Mouse (Mus musculus) limb, embryonic 15.5 days (tissue): ENCODE data around the gene Fam83g. TPM values are rescaled to one million over a fixed set of nuclear protein-coding genes. Genes with fewer than 3 reads are reported as not detected.
A peak's percentile ranks its signal among the peaks of the same experiment; 100 is the strongest.

Source experiments
- ATAC-seq: fragments of 200-750 bp; cut with Nextera tagmentation; 2 replicates; pipeline ENCODE4 v1.8.0; 2017; ENCODE audit warnings: low read depth, moderate TSS enrichment; ENCODE audit not compliant: insufficient number of reproducible peaks, low FRiP score, low TSS enrichment
- H3K27ac ChIP-seq: fragments of 300-500 bp; sonication (generic); 2 replicates; pipeline ENCODE4 v1.5.1; 2015; ENCODE audit warnings: moderate library complexity, mild to moderate bottlenecking, inconsistent platforms
- H3K27me3 ChIP-seq: fragments of 300-500 bp; sonication (generic); 2 replicates; pipeline ENCODE4 v1.6.1; 2015; ENCODE audit warnings: inconsistent platforms
- H3K36me3 ChIP-seq: fragments of 300-500 bp; sonication (generic); 2 replicates; pipeline ENCODE4 v1.6.1; 2015; ENCODE audit warnings: inconsistent platforms
- H3K4me1 ChIP-seq: fragments of 300-500 bp; sonication (generic); 2 replicates; pipeline ENCODE4 v1.6.1; 2015; ENCODE audit warnings: inconsistent platforms
- H3K4me2 ChIP-seq: fragments of 300-500 bp; sonication (generic); 2 replicates; pipeline ENCODE4 v1.6.1; 2015; ENCODE audit warnings: mild to moderate bottlenecking, inconsistent platforms
- H3K4me3 ChIP-seq: fragments of 300-500 bp; sonication (generic); 2 replicates; pipeline ENCODE4 v1.5.1; 2015; ENCODE audit warnings: mild to moderate bottlenecking, inconsistent platforms
- H3K9ac ChIP-seq: fragments of 300-500 bp; sonication (generic); 2 replicates; pipeline ENCODE4 v1.6.1; 2015; ENCODE audit warnings: inconsistent platforms
- H3K9me3 ChIP-seq: fragments of 300-500 bp; sonication (generic); 2 replicates; pipeline ENCODE4 v1.6.1; 2016; ENCODE audit warnings: inconsistent platforms
- WGBS: fragments of 180-500 bp; shearing (Covaris S2); methylation state at CpG from one replicate; pipeline ENCODE4 v1.1.7; 2015; 5-methylcytosine and 5-hydroxymethylcytosine counted together
- polyA plus RNA-seq: library from polyadenylated mRNA; unstranded; fragments of >200 nt; fragmentation: Nextera tagmentation; extraction: Ambion mirVana; gene quantifications from 2 replicates; pipeline ENCODE4 v1.2.1, GENCODE M21; 2015

The Fam83g gene
- polyA plus RNA-seq, 1 experiment from 2014 or later = 7.6 TPM

GRCm38 (mm10) chr11:61685119-61685725 is 1.3 kb downstream of the Fam83g start:
- Histone ChIP-seq H3K4me2 (peak overlapping the region; percentile 77), H3K4me1 (peaks cover 25% of the 10 kb centered on the region), H3K9me3 (no peaks in the 10 kb centered on the region), H3K27me3 (peaks cover 31% of the 10 kb centered on the region), H3K36me3 (no peaks in the 10 kb centered on the region), H3K9ac (no peak overlapping the region), H3K27ac (no peak overlapping the region), H3K4me3 (peak overlapping the region; percentile 45)
- no peak for ATAC-seq
- WGBS = 77% methylated on average over 8 of the region's 8 CpGs

GRCm38 (mm10) chr11:61686141-61686540 is 2.2 kb downstream of the Fam83g start:
- Histone ChIP-seq H3K4me1 (peaks cover 25% of the 10 kb centered on the region), H3K9me3 (no peaks in the 10 kb centered on the region), H3K4me3 (no peak overlapping the region), H3K9ac (no peak overlapping the region), H3K4me2 (no peak overlapping the region), H3K27ac (no peak overlapping the region), H3K36me3 (no peaks in the 10 kb centered on the region), H3K27me3 (peaks cover 31% of the 10 kb centered on the region)
- WGBS = 41% methylated on average over 2 of the region's 2 CpGs
- ATAC-seq = no peak

GRCm38 (mm10) chr11:61686906-61687453 is 3.1 kb downstream of the Fam83g start:
- Histone ChIP-seq H3K27me3 (peaks cover 31% of the 10 kb centered on the region), H3K4me2 (no peak overlapping the region)
- 48% methylated on average over 10 of the region's 10 CpGs for WGBS

GRCm38 (mm10) chr11:61687595-61687994 is 3.7 kb downstream of the Fam83g start:
- peaks cover 31% of the 10 kb centered on the region for H3K27me3 ChIP-seq
- H3K27ac ChIP-seq = no peak overlapping the region
- H3K9ac ChIP-seq = no peak overlapping the region
- no peaks in the 10 kb centered on the region for H3K9me3 ChIP-seq
- H3K4me3 ChIP-seq = no peak overlapping the region
- no peak overlapping the region for H3K4me2 ChIP-seq
- ATAC-seq = no peak; the same call in 1 of the 2 replicates
- no peaks in the 10 kb centered on the region for H3K36me3 ChIP-seq
- WGBS = 46% methylated on average over 2 of the region's 2 CpGs
- H3K4me1 ChIP-seq = peaks cover 25% of the 10 kb centered on the region

More at GRCm38 (mm10) chr11:61686906-61687453, 3.1 kb downstream of the Fam83g start:
- no peak overlapping the region for H3K9ac ChIP-seq
- H3K36me3 ChIP-seq = no peaks in the 10 kb centered on the region
- peaks cover 25% of the 10 kb centered on the region for H3K4me1 ChIP-seq
- no peak overlapping the region for H3K27ac ChIP-seq
- no peak for ATAC-seq
- no peak overlapping the region for H3K4me3 ChIP-seq
- no peaks in the 10 kb centered on the region for H3K9me3 ChIP-seq

GRCm38 (mm10) chr11:61692996-61693395 is 9.1 kb downstream of the Fam83g start:
- no peaks in the 10 kb centered on the region for H3K36me3 ChIP-seq
- H3K9ac ChIP-seq = no peak overlapping the region
- WGBS = 87% methylated on average over 5 of the region's 5 CpGs
- H3K4me3 ChIP-seq = no peak overlapping the region
- H3K4me2 ChIP-seq = no peak overlapping the region
- no peaks in the 10 kb centered on the region for H3K27me3 ChIP-seq
- peaks cover 2% of the 10 kb centered on the region; the same call in 1 of the 2 replicates for H3K4me1 ChIP-seq
- H3K9me3 ChIP-seq = no peaks in the 10 kb centered on the region
- no peak for ATAC-seq
- no peak overlapping the region for H3K27ac ChIP-seq

GRCm38 (mm10) chr11:61698852-61699251 is 15.0 kb downstream of the Fam83g start:
- H3K4me2 ChIP-seq = no peak overlapping the region
- no peaks in the 10 kb centered on the region for H3K36me3 ChIP-seq
- no peak for ATAC-seq

GRCm38 (mm10) chr11:61699460-61699859 is 15.6 kb downstream of the Fam83g start:
- no peaks in the 10 kb centered on the region for H3K9me3 ChIP-seq
- no peaks in the 10 kb centered on the region for H3K36me3 ChIP-seq
- ATAC-seq = no peak
- no peaks in the 10 kb centered on the region for H3K27me3 ChIP-seq
- 72% methylated on average over 5 of the region's 5 CpGs for WGBS
- no peak overlapping the region for H3K27ac ChIP-seq
- H3K4me3 ChIP-seq = no peak overlapping the region
- no peaks in the 10 kb centered on the region for H3K4me1 ChIP-seq
- no peak overlapping the region for H3K4me2 ChIP-seq
- H3K9ac ChIP-seq = no peak overlapping the region

More at GRCm38 (mm10) chr11:61698852-61699251, 15.0 kb downstream of the Fam83g start:
- Histone ChIP-seq H3K27ac (no peak overlapping the region), H3K27me3 (no peaks in the 10 kb centered on the region), H3K4me3 (no peak overlapping the region), H3K9ac (no peak overlapping the region), H3K4me1 (no peaks in the 10 kb centered on the region), H3K9me3 (no peaks in the 10 kb centered on the region)

GRCm38 (mm10) chr11:61699933-61700332 is 16.0 kb downstream of the Fam83g start:
- Histone ChIP-seq H3K36me3 (no peaks in the 10 kb centered on the region), H3K4me3 (no peak overlapping the region), H3K27ac (no peak overlapping the region), H3K4me1 (no peaks in the 10 kb centered on the region), H3K27me3 (no peaks in the 10 kb centered on the region), H3K9ac (no peak overlapping the region), H3K4me2 (no peak overlapping the region), H3K9me3 (no peaks in the 10 kb centered on the region)
- 59% methylated on average over 4 of the region's 4 CpGs for WGBS
- no peak for ATAC-seq

- WGBS = 68% methylated on average over 5 of the region's 5 CpGs
- Histone ChIP-seq H3K27ac (no peak overlapping the region), H3K27me3 (no peaks in the 10 kb centered on the region), H3K9ac (no peak overlapping the region), H3K4me3 (no peak overlapping the region), H3K4me1 (no peaks in the 10 kb centered on the region), H3K4me2 (no peak overlapping the region), H3K9me3 (no peaks in the 10 kb centered on the region), H3K36me3 (no peaks in the 10 kb centered on the region)
- ATAC-seq = no peak
These were observed 17.8 kb downstream of the Fam83g start for GRCm38 (mm10) chr11:61701696-61702095.

- H3K4me2 ChIP-seq = no peak overlapping the region
- H3K4me1 ChIP-seq = no peaks in the 10 kb centered on the region
- WGBS = 91% methylated on average over 5 of the region's 5 CpGs
- H3K36me3 ChIP-seq = no peaks in the 10 kb centered on the region
- no peak overlapping the region for H3K4me3 ChIP-seq
- H3K27ac ChIP-seq = no peak overlapping the region
- H3K9me3 ChIP-seq = no peaks in the 10 kb centered on the region
- H3K27me3 ChIP-seq = no peaks in the 10 kb centered on the region
- no peak for ATAC-seq
- no peak overlapping the region for H3K9ac ChIP-seq
These were observed 18.6 kb downstream of the Fam83g start for GRCm38 (mm10) chr11:61702494-61702893.

GRCm38 (mm10) chr11:61705581-61705980 is 21.7 kb downstream of the Fam83g start:
- no peak overlapping the region for H3K4me3 ChIP-seq
- H3K4me2 ChIP-seq = no peak overlapping the region
- no peaks in the 10 kb centered on the region for H3K27me3 ChIP-seq
- H3K36me3 ChIP-seq = no peaks in the 10 kb centered on the region
- H3K4me1 ChIP-seq = peaks cover 10% of the 10 kb centered on the region
- 95% methylated on average over 2 of the region's 2 CpGs for WGBS
- H3K9ac ChIP-seq = no peak overlapping the region
- no peak overlapping the region for H3K27ac ChIP-seq
- ATAC-seq = no peak
- no peaks in the 10 kb centered on the region for H3K9me3 ChIP-seq

- 68% methylated on average over 4 of the region's 4 CpGs for WGBS
- no peak overlapping the region for H3K4me2 ChIP-seq
- no peak for ATAC-seq
- H3K4me3 ChIP-seq = no peak overlapping the region
- no peaks in the 10 kb centered on the region for H3K36me3 ChIP-seq
- no peak overlapping the region for H3K27ac ChIP-seq
- no peaks in the 10 kb centered on the region for H3K27me3 ChIP-seq
- H3K9ac ChIP-seq = no peak overlapping the region
- H3K4me1 ChIP-seq = peaks cover 10% of the 10 kb centered on the region
- H3K9me3 ChIP-seq = no peaks in the 10 kb centered on the region
These were observed 22.3 kb downstream of the Fam83g start for GRCm38 (mm10) chr11:61706232-61706631.
